Mouse (Mus musculus): Measurements from ENCODE around the gene Ehmt2.

Ehmt2 gene

DNA sequence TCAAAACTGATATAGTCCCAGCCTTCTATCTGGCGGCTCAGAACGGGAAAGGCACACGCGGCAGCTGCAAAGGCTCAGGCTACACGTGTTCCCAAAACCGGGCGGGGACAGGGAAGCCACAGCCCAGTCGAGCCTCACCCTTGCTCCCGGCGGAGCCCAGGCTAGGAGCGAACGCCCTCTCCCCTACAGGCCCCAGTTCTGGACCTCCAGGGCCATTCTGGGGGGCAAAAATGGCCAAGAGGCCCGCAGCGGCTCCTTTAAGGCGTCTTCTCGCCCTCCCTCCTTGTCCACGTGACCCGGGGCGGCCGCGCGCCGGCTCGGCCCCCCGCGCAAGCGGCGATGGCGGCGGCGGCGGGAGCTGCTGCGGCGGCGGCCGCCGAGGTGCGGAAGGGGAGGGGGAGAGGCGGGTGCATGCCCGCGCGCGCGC lies at the start of gene Ehmt2, which contains the start of gene C2:
TSS of gene Ehmt2 (plus strand) at position 310 of the 427 bp plus-strand sequence.
TSS of gene C2 (minus strand) at position 106 of the 427 bp plus-strand sequence.
- peak; percentile 74 to 80 for DNase-seq

- peak; percentile 98 for DNase-seq
These were observed 48.4 kb upstream of the Ehmt2 start, which contains the start of the genes Skiv2l and Nelfe for GRCm38 (mm10) chr17:34849722-34850516. Skiv2l (minus strand) TSS chr17:34850210. Nelfe (plus strand) TSS chr17:34850391.

- no peak for DNase-seq
These were observed 47.6 kb upstream of the Ehmt2 start for GRCm38 (mm10) chr17:34850517-34851125.

DNA sequence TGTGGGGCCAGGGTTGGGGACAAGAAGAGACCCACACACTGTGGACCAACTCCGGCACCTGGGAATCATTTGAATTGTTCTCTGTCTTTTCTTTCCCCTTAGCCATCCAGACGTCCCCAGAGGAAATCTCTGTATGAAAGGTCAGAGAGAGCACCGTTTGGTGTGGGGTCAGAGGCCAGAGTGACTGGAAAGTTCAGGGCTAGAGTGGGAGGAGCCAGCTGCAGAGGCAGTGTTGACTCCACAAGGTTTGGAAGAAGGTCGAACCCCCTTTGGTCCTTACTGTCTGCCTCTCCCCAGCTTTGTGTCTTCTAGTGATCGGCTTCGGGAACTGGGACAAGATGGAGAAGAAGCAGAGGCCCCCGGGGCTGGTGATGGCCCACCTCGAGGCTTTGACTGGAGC lies 44.8 kb upstream of the Ehmt2 start:
- no peak for DNase-seq

- no peak for DNase-seq
These were observed 43.5 kb upstream of the Ehmt2 start for GRCm38 (mm10) chr17:34854761-34855160.

DNA sequence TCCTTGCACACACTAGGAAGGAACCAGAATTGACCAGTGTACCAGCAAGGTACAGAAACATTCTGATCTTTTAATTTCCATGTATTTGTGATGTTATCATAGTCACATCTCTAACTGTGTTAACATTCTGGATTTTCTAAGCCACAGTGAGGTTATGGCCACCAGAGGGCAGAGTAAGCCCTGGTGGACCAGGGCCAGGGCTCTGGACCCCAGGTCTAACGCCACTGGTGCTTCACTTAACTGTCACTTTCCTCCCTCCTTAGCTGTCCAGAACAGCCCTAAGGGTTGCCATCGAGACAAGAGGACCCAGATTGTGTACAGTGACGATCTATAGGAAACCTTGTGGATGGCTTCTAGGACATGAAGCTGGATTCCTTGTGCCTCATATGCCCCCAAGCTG lies 42.4 kb upstream of the Ehmt2 start:
- DNase-seq = peak in 1 of 2 experiments; percentile 36

DNA sequence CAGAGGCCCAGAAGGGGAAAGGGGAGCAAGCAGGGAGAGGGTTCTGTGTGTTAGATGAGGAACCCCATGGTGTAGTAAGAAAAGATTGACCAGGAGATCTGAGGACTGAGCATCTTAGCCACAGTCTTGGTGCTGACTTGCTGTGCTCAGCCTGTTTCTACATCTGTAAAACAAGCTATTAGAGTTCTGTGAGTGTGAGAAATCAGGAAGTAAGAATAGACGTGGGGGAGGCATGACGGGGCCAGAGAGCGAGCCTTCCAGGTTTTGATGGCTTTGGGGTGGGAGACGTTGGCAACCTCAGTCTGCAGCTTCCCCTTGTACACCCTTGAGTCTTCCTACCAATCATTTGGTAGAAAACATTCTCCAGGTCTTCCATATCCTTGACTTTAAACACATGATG lies 39.6 kb upstream of the Ehmt2 start:
- no peak for DNase-seq

DNA sequence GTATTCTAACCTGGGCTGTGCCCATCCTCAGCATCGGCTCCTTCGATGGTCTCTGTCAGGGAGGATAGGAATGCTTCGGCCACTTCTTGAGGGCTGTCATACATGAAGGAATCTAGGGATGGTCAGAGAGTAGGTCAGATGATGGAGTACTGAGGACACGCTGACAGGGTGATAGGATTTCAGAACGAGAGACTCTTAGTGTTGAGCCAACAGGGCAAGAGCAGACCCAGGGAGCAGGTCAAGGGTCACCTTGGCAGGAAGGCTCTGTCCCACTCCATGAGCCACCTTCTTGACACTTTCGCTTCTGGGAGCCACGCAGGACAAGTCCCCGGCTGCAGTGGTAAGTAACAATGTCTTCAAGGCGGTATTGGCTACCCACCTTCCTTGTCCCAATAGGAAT lies 37.8 kb upstream of the Ehmt2 start:
- no peak for DNase-seq

DNA sequence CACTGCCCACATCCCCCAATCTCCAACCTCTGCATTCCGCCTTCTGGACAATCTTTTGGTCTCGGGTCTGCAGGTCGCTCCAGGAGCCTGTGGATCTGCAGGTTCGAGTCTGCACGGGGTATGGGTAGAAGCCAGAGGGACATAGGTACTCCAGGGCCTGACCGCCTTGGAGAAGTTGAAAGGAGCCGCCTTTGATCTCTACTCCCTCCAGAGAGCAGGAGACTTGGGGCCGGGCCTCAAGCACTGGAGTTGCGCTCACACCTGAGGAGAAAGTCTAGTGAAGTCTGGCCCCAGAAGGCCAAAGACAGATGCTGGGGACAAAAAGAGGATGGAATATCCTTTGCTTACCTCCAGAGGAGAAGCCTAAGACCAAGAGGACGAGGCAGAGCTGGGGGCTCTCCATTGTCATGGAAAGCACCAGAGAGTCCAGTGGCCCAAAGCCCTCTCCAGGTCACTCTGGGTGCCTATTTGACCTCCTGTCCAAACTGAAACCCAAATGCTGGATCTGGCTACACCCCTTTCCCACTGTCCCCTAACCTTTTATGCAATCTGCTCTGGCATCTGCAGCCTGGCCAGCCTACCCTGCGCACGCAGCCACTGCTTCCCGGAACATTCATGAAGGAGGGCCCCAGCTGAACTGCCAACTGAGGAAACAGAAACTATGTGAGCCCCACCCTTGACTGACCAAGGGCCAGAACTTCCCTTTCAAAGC lies 36.4 kb upstream of the Ehmt2 start:
- DNase-seq = peak; percentile 61 to 68

- DNase-seq = no peak
These were observed 35.7 kb upstream of the Ehmt2 start, which contains the start of gene Cfb for GRCm38 (mm10) chr17:34862416-34863081. Cfb (minus strand) TSS chr17:34862518.

GRCm38 (mm10) chr17:34865981-34866380 lies 32.3 kb upstream of the Ehmt2 start:
- peak in 1 of 2 experiments; percentile 15 for DNase-seq

DNA sequence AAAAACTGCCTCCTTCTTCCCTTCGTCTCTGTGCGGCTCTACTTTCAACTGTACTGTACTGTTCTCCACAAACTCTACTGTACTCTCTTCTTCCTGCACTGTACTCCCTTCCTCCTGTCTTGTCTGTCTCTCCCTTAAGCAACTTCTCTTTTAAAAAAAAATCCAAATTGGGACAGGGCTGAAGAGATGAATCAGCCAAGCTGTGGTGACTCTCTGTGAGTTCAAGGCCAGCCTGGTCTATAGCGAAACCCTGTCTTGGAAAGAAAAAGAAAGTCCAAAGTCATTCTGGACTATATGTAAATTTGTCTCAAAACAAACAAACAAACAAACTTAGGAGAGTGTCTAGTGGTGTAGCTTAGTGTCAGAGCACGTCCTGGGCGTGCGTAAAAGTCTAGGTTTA lies 23.9 kb upstream of the Ehmt2 start:
- DNase-seq = no peak

GRCm38 (mm10) chr17:34879336-34879879 lies 18.9 kb upstream of the Ehmt2 start, which contains the start of gene Zbtb12:
Zbtb12 (plus strand) TSS chr17:34879483.
- DNase-seq = no peak

DNA sequence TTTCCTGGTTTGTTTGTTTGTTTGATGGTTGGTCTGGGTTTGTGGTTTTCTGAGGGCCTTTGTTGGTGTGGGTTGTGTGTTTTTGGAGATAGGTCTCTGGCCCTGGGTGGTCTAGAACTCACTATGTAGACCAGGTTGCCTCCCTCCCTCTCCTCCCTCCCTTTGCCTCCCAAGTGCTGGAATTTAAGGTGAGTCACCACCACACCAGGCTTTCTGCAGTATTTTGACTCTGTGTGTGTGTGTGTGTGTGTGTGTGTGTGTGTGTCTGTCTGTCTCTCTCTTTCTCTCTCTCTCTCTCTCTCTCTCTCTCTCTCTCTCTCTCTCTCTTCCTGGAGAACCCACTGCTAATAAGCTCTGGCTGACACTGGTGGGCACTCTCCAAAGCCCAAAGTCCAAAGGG lies 17.1 kb upstream of the Ehmt2 start:
- DNase-seq = no peak

DNA sequence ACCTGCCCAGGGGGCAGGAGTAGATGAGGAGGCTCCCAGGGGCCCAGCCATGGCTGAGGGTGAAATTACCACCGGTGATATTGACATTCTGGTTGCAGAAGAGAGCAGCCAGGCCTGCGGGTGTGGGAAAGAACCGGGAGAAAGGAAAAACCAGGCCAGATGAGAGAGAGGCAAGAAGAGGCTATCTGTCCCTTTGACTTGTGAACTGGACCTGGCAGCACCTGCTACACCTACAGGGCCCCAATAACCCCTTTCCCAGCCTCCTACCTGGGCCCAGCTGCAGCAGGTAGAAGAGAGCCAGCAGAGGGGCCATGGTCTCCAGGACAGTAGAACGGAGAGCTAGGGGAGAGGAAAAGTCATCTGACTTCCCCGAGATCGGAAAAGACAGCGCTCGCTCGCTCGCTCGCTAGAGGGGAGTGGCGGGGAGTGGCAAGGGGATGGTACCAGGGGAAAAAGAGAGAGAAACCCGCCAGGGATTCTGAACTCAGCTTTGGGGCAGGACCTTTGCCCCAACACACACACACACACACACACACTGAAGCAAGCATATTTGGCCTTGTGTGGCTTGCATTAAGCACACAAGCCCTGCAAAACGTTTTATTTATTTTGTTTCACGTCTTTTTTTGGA lies 16.5 kb upstream of the Ehmt2 start, which contains the start of gene Gm20547:
TSS of gene Gm20547 (minus strand) at position 360 of the 628 bp plus-strand sequence.
- no peak for DNase-seq

- DNase-seq = no peak
These were observed 14.9 kb upstream of the Ehmt2 start for GRCm38 (mm10) chr17:34883332-34883731.

GRCm38 (mm10) chr17:34884704-34885103 lies 13.6 kb upstream of the Ehmt2 start:
- no peak for DNase-seq

- no peak for DNase-seq
These were observed 12.7 kb upstream of the Ehmt2 start for GRCm38 (mm10) chr17:34885615-34886014.

GRCm38 (mm10) chr17:34887942-34888341 lies 10.3 kb upstream of the Ehmt2 start:
- DNase-seq = no peak

GRCm38 (mm10) chr17:34890074-34890743 lies 8.1 kb upstream of the Ehmt2 start:
- no peak for DNase-seq

- no peak for DNase-seq
These were observed 6.9 kb upstream of the Ehmt2 start for GRCm38 (mm10) chr17:34891377-34891776.

Data from lung, adult 18-20 months (tissue).